Mouse (Mus musculus): ENCODE data around the gene Treml1. TPM values are rescaled to one million over a fixed set of nuclear protein-coding genes. Genes with fewer than 3 reads are reported as not detected.
A peak's percentile ranks its signal among the peaks of the same experiment; 100 is the strongest.
"Not testable (repeated sequence)": the region's sequence is repeated elsewhere in the genome, so short reads cannot be mapped to it uniquely, and the experiment has no call there.

Gene Treml1
- polyA plus RNA-seq (2014; fragmentation: Nextera tagmentation; extraction: Ambion mirVana) = 33.2 and 36.3 TPM in 2 replicates

- 42% methylated on average over 7 of the region's 7 CpGs for WGBS
- H3K4me3 ChIP-seq (ENCODE audit: low read depth, low read length) = peak within 1 kb of the TSS; percentile 26; the same call in 1 of the 2 replicates
Observed at GRCm38 (mm10) chr17:48359616-48360015, at the start of gene Treml1. TSS of gene Treml1 (plus strand) at chr17:48359916.

GRCm38 (mm10) chr17:48312124-48312523 lies 47.6 kb upstream of the Treml1 start:
- WGBS = 63% methylated on average over 2 of the region's 2 CpGs

More at GRCm38 (mm10) chr17:48359616-48360015, at the start of gene Treml1:
- H3K9ac ChIP-seq (ENCODE audit: low read depth, low read length) = peak within 1 kb of the TSS; percentile 2; the same call in 1 of the 2 replicates
- no peaks in the 10 kb centered on the region for H3K36me3 ChIP-seq (ENCODE audit: control insufficient read depth, insufficient read depth, low read length)
- H3K27ac ChIP-seq (ENCODE audit: low read depth, low read length) = peak within 1 kb of the TSS; percentile 34; the same call in 1 of the 2 replicates
- peaks cover 32% of the 10 kb centered on the region for H3K4me1 ChIP-seq (replicated peaks; ENCODE audit: control insufficient read depth, insufficient read depth, low read length)
- H3K9me3 ChIP-seq (ENCODE audit: control insufficient read depth, low read length) = no peaks in the 10 kb centered on the region
- H3K4me2 ChIP-seq = peak within 1 kb of the TSS; percentile 54
- ATAC-seq (replicated peaks; ENCODE audit: low FRiP score) = no peak; the same call in 1 of the 2 replicates
- H3K27me3 ChIP-seq (replicated peaks; ENCODE audit: control insufficient read depth, insufficient read depth, low read length) = no peaks in the 10 kb centered on the region
- no peak for DNase-seq (ENCODE audit: low spot score)

GRCm38 (mm10) chr17:48315905-48316579 lies 43.7 kb upstream of the Treml1 start, which contains the start of gene B430306N03Rik:
TSS of gene B430306N03Rik (plus strand) at chr17:48316141.
- H3K27ac ChIP-seq (ENCODE audit: low read depth, low read length); H3K4me1 ChIP-seq (replicated peaks; ENCODE audit: control insufficient read depth, insufficient read depth, low read length); H3K9ac ChIP-seq (ENCODE audit: low read depth, low read length); H3K4me3 ChIP-seq (ENCODE audit: low read depth, low read length); H3K4me2 ChIP-seq; DNase-seq (ENCODE audit: low spot score); H3K9me3 ChIP-seq (ENCODE audit: control insufficient read depth, low read length); ATAC-seq (replicated peaks; ENCODE audit: low FRiP score); H3K27me3 ChIP-seq (replicated peaks; ENCODE audit: control insufficient read depth, insufficient read depth, low read length); H3K36me3 ChIP-seq (ENCODE audit: control insufficient read depth, insufficient read depth, low read length): not testable (repeated sequence)
- WGBS = 73% methylated on average over 3 of the region's 3 CpGs

More at GRCm38 (mm10) chr17:48312124-48312523, 47.6 kb upstream of the Treml1 start:
- Histone ChIP-seq H3K27ac (ENCODE audit: low read depth, low read length) (no peak overlapping the region), H3K4me3 (ENCODE audit: low read depth, low read length) (no peak overlapping the region), H3K4me1 (replicated peaks; ENCODE audit: control insufficient read depth, insufficient read depth, low read length) (no peaks in the 10 kb centered on the region), H3K27me3 (replicated peaks; ENCODE audit: control insufficient read depth, insufficient read depth, low read length) (no peaks in the 10 kb centered on the region), H3K36me3 (ENCODE audit: control insufficient read depth, insufficient read depth, low read length) (no peaks in the 10 kb centered on the region; the same call in 1 of the 2 replicates), H3K9me3 (ENCODE audit: control insufficient read depth, low read length) (no peaks in the 10 kb centered on the region), H3K9ac (ENCODE audit: low read depth, low read length) (no peak overlapping the region), H3K4me2 (no peak overlapping the region)
- DNase-seq (ENCODE audit: low spot score) (no peak), ATAC-seq (replicated peaks; ENCODE audit: low FRiP score) (no peak)

GRCm38 (mm10) chr17:48318686-48319085 lies 41.0 kb upstream of the Treml1 start:
- H3K9ac ChIP-seq (ENCODE audit: low read depth, low read length) = no peak overlapping the region
- WGBS = 86% methylated on average over 1 of the region's 1 CpGs
- no peaks in the 10 kb centered on the region for H3K36me3 ChIP-seq (ENCODE audit: control insufficient read depth, insufficient read depth, low read length)
- no peak overlapping the region for H3K27ac ChIP-seq (ENCODE audit: low read depth, low read length)
- ATAC-seq (replicated peaks; ENCODE audit: low FRiP score) (no peak), DNase-seq (ENCODE audit: low spot score) (no peak)
- H3K27me3 ChIP-seq (replicated peaks; ENCODE audit: control insufficient read depth, insufficient read depth, low read length) = no peaks in the 10 kb centered on the region
- no peak overlapping the region for H3K4me2 ChIP-seq
- no peaks in the 10 kb centered on the region for H3K9me3 ChIP-seq (ENCODE audit: control insufficient read depth, low read length)
- H3K4me3 ChIP-seq (ENCODE audit: low read depth, low read length) = no peak overlapping the region
- peaks cover 12% of the 10 kb centered on the region for H3K4me1 ChIP-seq (replicated peaks; ENCODE audit: control insufficient read depth, insufficient read depth, low read length)

- no peaks in the 10 kb centered on the region for H3K36me3 ChIP-seq (ENCODE audit: control insufficient read depth, insufficient read depth, low read length)
- ATAC-seq (replicated peaks; ENCODE audit: low FRiP score) = 0 out of 2 replicates have a peak, but pooled peaks have one; percentile 52
- no peak for DNase-seq (ENCODE audit: low spot score)
- peaks cover 12% of the 10 kb centered on the region for H3K4me1 ChIP-seq (replicated peaks; ENCODE audit: control insufficient read depth, insufficient read depth, low read length)
- no peak overlapping the region for H3K4me3 ChIP-seq (ENCODE audit: low read depth, low read length)
- no peak overlapping the region for H3K9ac ChIP-seq (ENCODE audit: low read depth, low read length)
- no peaks in the 10 kb centered on the region for H3K27me3 ChIP-seq (replicated peaks; ENCODE audit: control insufficient read depth, insufficient read depth, low read length)
- 58% methylated on average over 2 of the region's 2 CpGs for WGBS
- no peaks in the 10 kb centered on the region for H3K9me3 ChIP-seq (ENCODE audit: control insufficient read depth, low read length)
- H3K27ac ChIP-seq (ENCODE audit: low read depth, low read length) = no peak overlapping the region
- no peak overlapping the region for H3K4me2 ChIP-seq
Observed at GRCm38 (mm10) chr17:48321279-48321678, 38.4 kb upstream of the Treml1 start.

GRCm38 (mm10) chr17:48323236-48323635 lies 36.5 kb upstream of the Treml1 start:
- H3K4me1 ChIP-seq (replicated peaks; ENCODE audit: control insufficient read depth, insufficient read depth, low read length) = peaks cover 12% of the 10 kb centered on the region
- H3K9me3 ChIP-seq (ENCODE audit: control insufficient read depth, low read length) = no peaks in the 10 kb centered on the region
- H3K9ac ChIP-seq (ENCODE audit: low read depth, low read length) = no peak overlapping the region
- H3K4me3 ChIP-seq (ENCODE audit: low read depth, low read length) = no peak overlapping the region
- no peak overlapping the region for H3K4me2 ChIP-seq
- no peaks in the 10 kb centered on the region for H3K27me3 ChIP-seq (replicated peaks; ENCODE audit: control insufficient read depth, insufficient read depth, low read length)
- H3K36me3 ChIP-seq (ENCODE audit: control insufficient read depth, insufficient read depth, low read length) = no peaks in the 10 kb centered on the region
- 63% methylated on average over 3 of the region's 3 CpGs for WGBS
- DNase-seq (ENCODE audit: low spot score) = no peak
- no peak overlapping the region for H3K27ac ChIP-seq (ENCODE audit: low read depth, low read length)
- ATAC-seq (replicated peaks; ENCODE audit: low FRiP score) = no peak; the same call in 1 of the 2 replicates

- no peak for DNase-seq (ENCODE audit: low spot score)
- 0 out of 2 replicates have a peak overlapping the region, but pooled peaks have one; percentile 3 for H3K27ac ChIP-seq (ENCODE audit: low read depth, low read length)
- 63% methylated on average over 5 of the region's 5 CpGs for WGBS
Observed at GRCm38 (mm10) chr17:48324258-48324657, 35.5 kb upstream of the Treml1 start.

DNA sequence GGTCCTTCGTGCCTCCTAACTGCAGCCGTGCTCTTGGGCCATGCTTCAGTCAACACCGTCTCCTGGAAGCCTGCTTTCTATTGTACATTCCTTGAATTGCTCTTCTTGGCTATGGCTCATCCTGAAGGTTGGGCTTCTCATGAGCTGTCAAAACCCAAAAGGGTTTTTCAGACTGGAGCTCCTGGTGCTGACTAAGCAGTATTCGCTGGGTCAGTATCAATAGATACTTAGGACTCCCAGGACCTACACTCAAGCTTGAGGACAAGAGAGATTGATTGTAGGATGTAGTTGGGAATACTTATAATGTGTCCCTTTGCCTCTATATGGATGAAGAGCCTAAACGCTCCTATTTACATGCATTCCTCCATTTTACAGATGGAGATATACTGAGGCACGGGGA lies 34.6 kb upstream of the Treml1 start:
- Histone ChIP-seq H3K9me3 (ENCODE audit: control insufficient read depth, low read length) (no peaks in the 10 kb centered on the region), H3K4me3 (ENCODE audit: low read depth, low read length) (no peak overlapping the region), H3K27ac (ENCODE audit: low read depth, low read length) (no peak overlapping the region), H3K27me3 (replicated peaks; ENCODE audit: control insufficient read depth, insufficient read depth, low read length) (no peaks in the 10 kb centered on the region), H3K36me3 (ENCODE audit: control insufficient read depth, insufficient read depth, low read length) (no peaks in the 10 kb centered on the region), H3K9ac (ENCODE audit: low read depth, low read length) (no peak overlapping the region), H3K4me1 (replicated peaks; ENCODE audit: control insufficient read depth, insufficient read depth, low read length) (peaks cover 12% of the 10 kb centered on the region), H3K4me2 (no peak overlapping the region)
- WGBS = 87% methylated on average over 6 of the region's 6 CpGs
- ATAC-seq (replicated peaks; ENCODE audit: low FRiP score) (no peak), DNase-seq (ENCODE audit: low spot score) (no peak)

More at GRCm38 (mm10) chr17:48324258-48324657, 35.5 kb upstream of the Treml1 start:
- H3K4me3 ChIP-seq (ENCODE audit: low read depth, low read length) = no peak overlapping the region
- H3K9ac ChIP-seq (ENCODE audit: low read depth, low read length) = no peak overlapping the region
- no peak for ATAC-seq (replicated peaks; ENCODE audit: low FRiP score)
- no peaks in the 10 kb centered on the region for H3K9me3 ChIP-seq (ENCODE audit: control insufficient read depth, low read length)
- no peaks in the 10 kb centered on the region for H3K27me3 ChIP-seq (replicated peaks; ENCODE audit: control insufficient read depth, insufficient read depth, low read length)
- peaks cover 12% of the 10 kb centered on the region for H3K4me1 ChIP-seq (replicated peaks; ENCODE audit: control insufficient read depth, insufficient read depth, low read length)
- H3K36me3 ChIP-seq (ENCODE audit: control insufficient read depth, insufficient read depth, low read length) = no peaks in the 10 kb centered on the region
- H3K4me2 ChIP-seq = no peak overlapping the region

DNA sequence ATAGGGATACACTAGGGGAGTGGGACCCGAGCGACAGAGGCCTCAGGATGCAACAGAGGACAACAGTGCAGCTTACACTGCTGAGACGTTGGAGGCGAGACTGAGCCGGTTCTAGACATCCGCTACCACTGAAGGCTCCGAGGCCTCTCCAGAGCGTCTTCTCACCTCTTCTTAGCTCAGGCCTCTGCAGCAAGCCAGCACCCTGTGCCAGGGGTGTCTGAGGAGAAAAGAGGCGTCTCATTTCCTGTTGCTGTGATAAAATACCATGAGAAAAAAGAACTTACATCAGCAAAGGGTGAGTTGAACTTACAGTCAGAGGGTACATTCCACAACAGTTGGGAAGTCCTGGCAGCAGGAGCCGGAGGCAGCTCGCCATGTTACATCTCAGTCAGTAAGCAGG lies 34.1 kb upstream of the Treml1 start:
- peaks cover 12% of the 10 kb centered on the region for H3K4me1 ChIP-seq (replicated peaks; ENCODE audit: control insufficient read depth, insufficient read depth, low read length)
- H3K9me3 ChIP-seq (ENCODE audit: control insufficient read depth, low read length) = no peaks in the 10 kb centered on the region
- no peak overlapping the region for H3K27ac ChIP-seq (ENCODE audit: low read depth, low read length)
- H3K27me3 ChIP-seq (replicated peaks; ENCODE audit: control insufficient read depth, insufficient read depth, low read length) = no peaks in the 10 kb centered on the region
- no peak overlapping the region for H3K4me2 ChIP-seq
- DNase-seq (ENCODE audit: low spot score) (no peak), ATAC-seq (replicated peaks; ENCODE audit: low FRiP score) (no peak)
- no peaks in the 10 kb centered on the region for H3K36me3 ChIP-seq (ENCODE audit: control insufficient read depth, insufficient read depth, low read length)
- WGBS = 76% methylated on average over 11 of the region's 11 CpGs
- H3K4me3 ChIP-seq (ENCODE audit: low read depth, low read length) = no peak overlapping the region
- no peak overlapping the region for H3K9ac ChIP-seq (ENCODE audit: low read depth, low read length)

All from liver, embryonic 11.5 days (tissue).